Mouse (Mus musculus) heart, embryonic 16.5 days (tissue): ENCODE results near the gene Tamm41. TPM values are rescaled to one million over a fixed set of nuclear protein-coding genes. Genes with fewer than 3 reads are reported as not detected.

Experiments
- ATAC-seq: fragments of 200-750 bp; cut with Nextera tagmentation; replicated peaks from 2 replicates; pipeline ENCODE4 v1.8.0; 2017; ENCODE audit warnings: moderate number of reproducible peaks; ENCODE audit not compliant: insufficient read depth, low FRiP score; ENCODE audit errors: extremely low read depth
- H3K27ac ChIP-seq: fragments of 300-500 bp; sonication (generic); 2 replicates; pipeline ENCODE4 v1.5.1; 2014; ENCODE audit warnings: mild to moderate bottlenecking, low read length, control low read depth, moderate library complexity
- H3K27me3 ChIP-seq: fragments of 300-500 bp; sonication (generic); 2 replicates; pipeline ENCODE4 v1.6.1; 2014; ENCODE audit warnings: low read length, mixed read lengths; ENCODE audit not compliant: control insufficient read depth, insufficient read depth
- H3K36me3 ChIP-seq: fragments of 300-500 bp; sonication (generic); 2 replicates; pipeline ENCODE4 v1.6.1; 2014; ENCODE audit not compliant: control insufficient read depth, insufficient read depth
- H3K4me1 ChIP-seq: fragments of 300-500 bp; sonication (generic); 2 replicates; pipeline ENCODE4 v1.6.1; 2014; ENCODE audit warnings: low read length, mixed read lengths; ENCODE audit not compliant: control insufficient read depth, insufficient read depth
- H3K4me2 ChIP-seq: fragments of 300-500 bp; sonication (generic); 2 replicates; pipeline ENCODE4 v1.6.1; 2014; ENCODE audit warnings: low read depth, mild to moderate bottlenecking, control low read depth, low read length
- H3K4me3 ChIP-seq: fragments of 300-500 bp; sonication (generic); 2 replicates; pipeline ENCODE4 v1.5.1; 2014; ENCODE audit warnings: mild to moderate bottlenecking, control low read depth, low read length
- H3K9ac ChIP-seq: fragments of 300-500 bp; sonication (generic); 2 replicates; pipeline ENCODE4 v1.6.1; 2014; ENCODE audit warnings: low read length, control low read depth
- H3K9me3 ChIP-seq: fragments of 300-500 bp; sonication (generic); replicated peaks from 2 replicates; pipeline ENCODE4 v1.6.1; 2016; ENCODE audit warnings: low read length; ENCODE audit not compliant: control insufficient read depth
- WGBS: fragments of 180-500 bp; shearing (Covaris S2); extraction: QIAGEN DNeasy Blood & Tissue Kit; methylation state at CpG from one replicate; pipeline ENCODE4 v1.1.7; 2014; 5-methylcytosine and 5-hydroxymethylcytosine counted together
- polyA plus RNA-seq: library from polyadenylated mRNA; unstranded; fragments of >200 nt; fragmentation: Nextera tagmentation; extraction: Ambion mirVana; gene quantifications from 2 replicates; pipeline ENCODE4 v1.2.1, GENCODE M21; 2015

Gene Tamm41
- polyA plus RNA-seq, 1 experiment from 2014 or later: 36.5 TPM

DNA sequence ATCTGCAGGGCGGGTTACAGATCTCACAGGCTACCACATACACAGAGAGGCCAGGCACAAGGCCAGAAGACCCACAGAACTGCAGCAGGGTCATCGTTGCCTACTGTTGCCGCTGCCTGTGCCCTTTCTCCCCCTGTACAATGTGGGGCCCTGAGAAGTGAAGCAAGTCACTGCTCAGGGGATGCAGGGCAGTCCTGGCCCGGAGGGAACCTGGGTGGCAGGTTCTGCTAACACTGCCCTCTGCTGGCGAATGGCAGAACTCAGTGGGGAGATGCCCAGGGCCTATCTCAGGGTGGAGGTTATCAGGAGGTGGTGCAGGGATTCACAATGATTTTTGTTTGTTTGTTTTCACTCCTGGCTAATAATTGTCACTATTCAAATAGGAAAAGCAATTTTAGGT lies 29.9 kb downstream of the Tamm41 start:
- Histone ChIP-seq H3K27ac (no peak overlapping the region), H3K9ac (no peak overlapping the region), H3K36me3 (peaks cover 10% of the 10 kb centered on the region; the same call in 1 of the 2 replicates), H3K4me2 (no peak overlapping the region), H3K4me3 (no peak overlapping the region), H3K9me3 (no peaks in the 10 kb centered on the region), H3K4me1 (peaks cover 9% of the 10 kb centered on the region; the same call in 1 of the 2 replicates), H3K27me3 (no peaks in the 10 kb centered on the region)
- ATAC-seq: peak; percentile 63; the same call in 1 of the 2 replicates
- WGBS: 31% methylated on average over 5 of the region's 5 CpGs

DNA sequence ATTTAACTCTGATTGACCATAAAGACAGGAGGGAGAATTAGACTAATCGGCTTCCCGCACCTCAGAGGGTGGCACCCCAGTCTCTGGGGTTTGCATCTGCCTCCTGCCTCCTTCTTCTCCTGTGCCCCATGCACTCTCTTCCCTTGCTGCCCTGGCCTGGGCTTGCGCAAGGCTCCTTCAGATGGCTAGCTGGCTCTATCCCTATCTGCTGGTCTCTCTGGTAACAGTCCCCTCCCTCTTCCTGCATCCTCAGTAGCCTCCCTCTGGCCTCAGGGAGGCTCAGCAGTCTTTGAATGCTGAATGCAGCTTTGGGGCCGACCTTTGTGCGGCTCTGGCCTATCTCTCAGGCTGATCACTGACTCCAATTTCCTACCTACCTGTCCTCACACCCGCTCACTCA lies 30.7 kb downstream of the Tamm41 start:
- Histone ChIP-seq H3K9me3 (no peaks in the 10 kb centered on the region), H3K4me2 (no peak overlapping the region), H3K4me1 (peaks cover 9% of the 10 kb centered on the region; the same call in 1 of the 2 replicates), H3K9ac (no peak overlapping the region), H3K27ac (no peak overlapping the region), H3K36me3 (peaks cover 13% of the 10 kb centered on the region; the same call in 1 of the 2 replicates), H3K27me3 (no peaks in the 10 kb centered on the region), H3K4me3 (no peak overlapping the region)
- WGBS: 46% methylated on average over 6 of the region's 6 CpGs
- peak; percentile 73 for ATAC-seq

DNA sequence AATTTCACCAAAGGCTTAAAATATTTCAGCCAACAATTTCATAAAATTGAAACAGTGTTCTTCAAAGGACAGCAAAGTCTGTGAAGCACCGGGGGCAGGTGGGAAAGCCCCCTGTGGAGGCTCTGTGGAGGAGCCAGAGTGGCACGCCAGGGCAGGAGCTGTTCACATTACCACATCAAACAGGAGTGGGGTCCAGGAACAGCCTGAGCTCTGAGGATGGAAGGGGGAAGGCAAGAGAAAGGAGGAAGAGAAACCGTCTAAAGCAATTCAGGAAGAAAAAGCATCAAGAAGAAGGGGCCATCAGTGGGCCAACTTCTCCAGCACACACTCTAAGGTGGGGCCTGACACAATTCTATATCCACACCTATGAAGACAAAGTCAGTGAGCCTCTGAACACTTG lies 31.6 kb downstream of the Tamm41 start:
- H3K27ac ChIP-seq: no peak overlapping the region

DNA sequence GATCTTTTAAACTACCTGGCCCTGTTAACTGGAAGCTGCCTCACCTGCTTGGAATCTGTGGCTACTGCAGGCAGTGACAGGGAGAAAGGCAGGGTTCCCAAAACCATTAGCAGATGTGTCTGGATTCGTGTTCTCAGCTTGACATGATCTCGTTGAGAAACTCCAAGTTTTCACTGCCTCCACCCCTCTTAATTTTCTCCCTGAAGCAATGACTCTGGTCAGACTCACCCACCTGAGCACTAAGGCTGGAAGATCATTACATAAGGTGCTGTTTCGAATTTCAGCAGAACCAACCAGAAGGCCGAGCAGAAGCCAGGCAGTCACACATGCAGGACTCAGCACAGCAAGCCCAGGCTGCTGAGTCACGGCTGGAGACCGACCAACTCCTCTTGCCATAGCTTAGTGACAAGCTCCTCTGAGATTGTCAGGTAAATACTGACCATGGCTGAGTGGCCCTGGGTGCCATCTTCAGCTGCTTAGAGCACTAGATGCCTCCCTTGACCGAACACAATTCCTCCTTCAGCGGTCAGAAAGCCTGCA lies 32.3 kb downstream of the Tamm41 start:
- Histone ChIP-seq H3K9me3 (no peaks in the 10 kb centered on the region), H3K4me3 (no peak overlapping the region), H3K36me3 (peaks cover 11% of the 10 kb centered on the region; the same call in 1 of the 2 replicates), H3K4me2 (no peak overlapping the region), H3K27me3 (no peaks in the 10 kb centered on the region), H3K27ac (no peak overlapping the region), H3K4me1 (peaks cover 9% of the 10 kb centered on the region; the same call in 1 of the 2 replicates), H3K9ac (no peak overlapping the region)
- ATAC-seq: no peak
- WGBS: 78% methylated on average over 8 of the region's 8 CpGs

More for the DNA sequence above, 31.6 kb downstream of the Tamm41 start:
- no peak for ATAC-seq
- H3K4me1 ChIP-seq: peaks cover 9% of the 10 kb centered on the region; the same call in 1 of the 2 replicates
- H3K4me2 ChIP-seq: no peak overlapping the region
- no peak overlapping the region for H3K4me3 ChIP-seq
- H3K27me3 ChIP-seq: no peaks in the 10 kb centered on the region
- peaks cover 13% of the 10 kb centered on the region; the same call in 1 of the 2 replicates for H3K36me3 ChIP-seq
- no peak overlapping the region for H3K9ac ChIP-seq
- H3K9me3 ChIP-seq: no peaks in the 10 kb centered on the region
- 82% methylated on average over 3 of the region's 3 CpGs for WGBS

DNA sequence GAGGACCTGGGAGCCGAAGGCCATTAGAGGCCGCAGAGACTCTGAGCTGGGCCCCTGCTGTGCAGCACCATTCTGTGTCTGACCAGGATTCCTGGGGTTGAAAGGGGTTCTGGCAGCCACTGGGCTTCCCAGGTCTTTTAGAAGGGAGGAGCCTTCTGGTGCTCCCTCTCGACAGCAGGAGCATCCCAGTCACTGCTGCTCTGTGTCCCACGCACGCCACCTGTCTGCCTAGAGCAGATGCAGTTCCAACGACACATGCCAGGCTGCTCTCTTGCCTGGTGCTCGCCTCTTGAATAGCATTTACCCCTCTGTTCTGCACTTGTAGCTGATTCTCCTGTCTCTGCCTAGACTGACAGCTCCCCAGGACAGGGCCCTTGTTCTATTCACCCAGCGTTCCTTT lies 33.0 kb downstream of the Tamm41 start:
- Histone ChIP-seq H3K4me2 (no peak overlapping the region), H3K27me3 (no peaks in the 10 kb centered on the region), H3K4me1 (peaks cover 9% of the 10 kb centered on the region; the same call in 1 of the 2 replicates), H3K4me3 (no peak overlapping the region), H3K9me3 (no peaks in the 10 kb centered on the region), H3K9ac (no peak overlapping the region), H3K36me3 (0 out of 2 replicates have a peak, but pooled peaks cover 8% of the 10 kb centered on the region), H3K27ac (no peak overlapping the region)
- 84% methylated on average over 8 of the region's 8 CpGs for WGBS
- ATAC-seq: no peak

DNA sequence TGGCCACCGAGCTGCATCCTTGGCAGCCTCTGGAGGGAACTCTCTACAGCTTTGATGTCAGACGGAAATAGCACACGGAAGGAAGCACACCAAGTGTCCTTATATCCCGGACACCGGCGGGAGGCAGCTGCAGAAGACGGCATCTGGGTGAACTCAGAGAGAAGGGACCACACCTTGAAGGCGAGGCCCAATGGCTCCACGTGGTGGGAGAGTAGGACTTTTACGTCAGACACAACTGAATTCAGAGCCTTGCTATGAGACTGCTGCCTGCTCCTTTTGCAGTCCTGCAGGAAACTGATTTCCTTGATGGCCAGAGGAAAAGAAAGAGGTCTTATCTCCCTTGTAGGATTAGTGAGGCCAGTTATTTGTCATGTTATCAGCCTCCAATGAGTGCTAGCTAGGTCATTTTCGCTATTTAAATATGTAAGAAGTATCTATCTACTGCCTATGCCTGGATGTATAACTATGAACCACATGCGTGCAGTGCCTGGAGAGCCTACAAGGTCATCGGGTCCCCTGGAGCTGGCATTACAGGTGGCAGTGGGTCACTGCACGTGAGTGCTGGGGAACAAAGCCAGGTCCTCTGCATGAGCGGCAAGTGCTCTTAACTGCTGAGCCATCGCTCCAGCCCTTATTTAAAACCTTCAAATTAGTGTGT lies 39.2 kb downstream of the Tamm41 start:
- no peak for ATAC-seq
- no peaks in the 10 kb centered on the region for H3K4me1 ChIP-seq
- no peak overlapping the region for H3K27ac ChIP-seq
- no peaks in the 10 kb centered on the region for H3K27me3 ChIP-seq
- no peak overlapping the region for H3K9ac ChIP-seq
- 56% methylated on average over 16 of the region's 16 CpGs for WGBS
- H3K4me3 ChIP-seq: no peak overlapping the region
- H3K36me3 ChIP-seq: 0 out of 2 replicates have a peak, but pooled peaks cover 3% of the 10 kb centered on the region
- no peaks in the 10 kb centered on the region for H3K9me3 ChIP-seq
- H3K4me2 ChIP-seq: no peak overlapping the region

DNA sequence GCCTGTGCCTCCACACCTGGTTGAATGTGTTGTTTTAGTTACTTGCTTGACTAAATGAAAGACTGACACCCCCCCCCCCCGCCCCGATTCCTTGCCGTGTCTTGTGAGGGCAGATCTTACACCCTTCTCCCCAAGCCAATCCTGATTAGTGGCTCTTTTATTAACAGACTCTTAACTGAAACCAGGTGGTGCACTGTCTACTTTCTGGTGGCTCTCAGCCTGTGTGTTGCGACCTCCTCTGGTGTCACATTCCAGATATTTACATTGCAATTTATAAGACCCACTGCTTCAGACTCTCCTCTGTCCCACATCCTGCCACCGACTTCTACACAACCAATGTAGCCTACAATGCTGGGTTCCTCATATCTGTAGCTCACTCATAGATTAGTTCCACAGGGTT lies 40.2 kb downstream of the Tamm41 start:
- no peak overlapping the region for H3K4me3 ChIP-seq
- H3K27me3 ChIP-seq: no peaks in the 10 kb centered on the region
- no peaks in the 10 kb centered on the region for H3K4me1 ChIP-seq
- WGBS: 70% methylated on average over 5 of the region's 5 CpGs
- no peaks in the 10 kb centered on the region for H3K9me3 ChIP-seq
- H3K36me3 ChIP-seq: no peaks in the 10 kb centered on the region
- no peak overlapping the region for H3K9ac ChIP-seq
- H3K27ac ChIP-seq: no peak overlapping the region
- ATAC-seq: no peak
- H3K4me2 ChIP-seq: no peak overlapping the region

DNA sequence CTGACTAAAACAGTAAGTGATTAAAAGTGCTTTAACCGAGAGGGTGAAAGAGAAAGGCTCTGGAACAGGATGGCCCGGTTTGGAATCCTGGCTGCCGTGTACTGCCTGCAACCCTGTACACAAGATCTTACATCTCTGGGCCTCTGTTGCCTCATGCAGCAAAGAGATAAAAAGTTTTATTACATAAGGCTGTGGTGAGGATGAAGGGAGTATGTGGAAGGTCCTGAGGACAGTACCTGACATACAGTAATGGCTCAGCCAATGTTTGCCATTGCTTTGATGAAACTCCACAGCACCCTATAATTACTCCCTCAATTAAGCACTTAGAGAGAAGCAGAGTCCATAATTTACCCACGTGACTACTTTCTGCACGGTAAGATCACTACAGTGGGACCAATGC lies 40.8 kb downstream of the Tamm41 start:
- H3K4me3 ChIP-seq: no peak overlapping the region
- no peak for ATAC-seq
- H3K4me1 ChIP-seq: no peaks in the 10 kb centered on the region
- WGBS: 83% methylated on average over 5 of the region's 5 CpGs
- H3K4me2 ChIP-seq: no peak overlapping the region
- H3K27me3 ChIP-seq: no peaks in the 10 kb centered on the region
- H3K36me3 ChIP-seq: no peaks in the 10 kb centered on the region
- H3K9ac ChIP-seq: no peak overlapping the region
- no peaks in the 10 kb centered on the region for H3K9me3 ChIP-seq
- H3K27ac ChIP-seq: no peak overlapping the region

DNA sequence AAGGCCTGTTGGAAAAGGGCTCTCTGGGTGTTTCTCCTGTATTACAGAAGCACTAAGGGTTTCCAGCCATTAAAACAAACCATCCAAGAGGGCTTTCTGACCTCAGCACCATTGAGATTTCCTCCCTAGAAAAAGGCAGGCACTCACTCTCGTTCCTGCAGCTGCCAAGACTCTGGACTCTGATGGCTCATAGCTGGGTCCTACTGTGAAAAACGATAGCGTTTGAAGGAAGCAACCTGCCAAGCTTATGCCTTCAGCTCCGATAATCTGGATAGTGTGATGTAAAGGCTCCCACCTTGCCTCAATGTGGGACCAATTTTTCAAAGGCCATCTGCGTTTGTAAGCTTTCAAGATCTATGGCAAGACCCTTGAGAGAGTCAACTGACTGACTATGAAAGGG lies 43.6 kb downstream of the Tamm41 start:
- no peak overlapping the region for H3K4me2 ChIP-seq
- H3K4me3 ChIP-seq: no peak overlapping the region
- H3K9me3 ChIP-seq: no peaks in the 10 kb centered on the region
- no peaks in the 10 kb centered on the region for H3K36me3 ChIP-seq
- H3K9ac ChIP-seq: no peak overlapping the region
- H3K27ac ChIP-seq: no peak overlapping the region
- no peaks in the 10 kb centered on the region for H3K27me3 ChIP-seq
- 80% methylated on average over 5 of the region's 5 CpGs for WGBS
- no peak for ATAC-seq
- no peaks in the 10 kb centered on the region for H3K4me1 ChIP-seq
